Mouse (Mus musculus): Measurements from ENCODE around the gene Nfatc2. TPM values are rescaled to one million over a fixed set of nuclear protein-coding genes. Genes with fewer than 3 reads are reported as not detected.
A peak's percentile ranks its signal among the peaks of the same experiment; 100 is the strongest.

The Nfatc2 gene
- polyA plus RNA-seq, 1 experiment: 13.3 TPM

DNA sequence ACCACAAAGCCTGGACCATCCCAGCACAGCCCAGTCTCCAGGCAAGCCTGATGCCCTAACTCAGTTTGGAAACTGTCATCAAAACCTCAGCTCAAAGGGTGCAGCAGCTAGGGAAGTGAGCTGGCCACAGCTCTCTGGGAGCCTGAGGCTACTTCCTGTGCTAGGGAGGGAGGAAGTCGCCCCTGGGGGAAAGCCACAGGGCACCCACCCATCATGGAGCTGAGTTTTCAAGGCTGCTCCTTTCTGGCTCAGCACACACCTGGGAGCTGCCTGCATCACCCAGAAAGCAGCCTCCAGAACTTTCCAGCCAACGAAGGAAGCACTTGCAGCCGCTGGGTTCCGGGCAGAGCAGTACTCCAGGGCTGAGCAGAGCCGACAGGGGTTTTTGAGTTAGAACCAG lies 18.4 kb downstream of the Nfatc2 start:
- 6% methylated on average over 5 of the region's 5 CpGs for WGBS
- Histone ChIP-seq H3K36me3 (ENCODE audit: control insufficient read depth, insufficient read depth, low read length) (no peaks in the 10 kb centered on the region), H3K4me1 (replicated peaks; ENCODE audit: control insufficient read depth, insufficient read depth, low read length) (peaks cover 71% of the 10 kb centered on the region), H3K27me3 (ENCODE audit: control insufficient read depth, insufficient read depth, low read length) (no peaks in the 10 kb centered on the region), H3K4me3 (ENCODE audit: control insufficient read depth, insufficient read depth, low read length) (no peak overlapping the region), H3K27ac (ENCODE audit: control insufficient read depth, insufficient read depth, low read length) (peak overlapping the region; percentile 35; the same call in 1 of the 2 replicates)
- no peak for TF ChIP-seq POLR2A (IDR thresholded peaks at IDR 0.05; ENCODE audit: control insufficient read depth, extremely low read depth, insufficient read depth, low read length, poor library complexity)
- no peak for TF ChIP-seq CTCF (IDR thresholded peaks at IDR 0.05; ENCODE audit: borderline replicate concordance, control insufficient read depth, extremely low read depth, insufficient read depth, low read length, poor library complexity)
- DNase-seq: peak; percentile 49

DNA sequence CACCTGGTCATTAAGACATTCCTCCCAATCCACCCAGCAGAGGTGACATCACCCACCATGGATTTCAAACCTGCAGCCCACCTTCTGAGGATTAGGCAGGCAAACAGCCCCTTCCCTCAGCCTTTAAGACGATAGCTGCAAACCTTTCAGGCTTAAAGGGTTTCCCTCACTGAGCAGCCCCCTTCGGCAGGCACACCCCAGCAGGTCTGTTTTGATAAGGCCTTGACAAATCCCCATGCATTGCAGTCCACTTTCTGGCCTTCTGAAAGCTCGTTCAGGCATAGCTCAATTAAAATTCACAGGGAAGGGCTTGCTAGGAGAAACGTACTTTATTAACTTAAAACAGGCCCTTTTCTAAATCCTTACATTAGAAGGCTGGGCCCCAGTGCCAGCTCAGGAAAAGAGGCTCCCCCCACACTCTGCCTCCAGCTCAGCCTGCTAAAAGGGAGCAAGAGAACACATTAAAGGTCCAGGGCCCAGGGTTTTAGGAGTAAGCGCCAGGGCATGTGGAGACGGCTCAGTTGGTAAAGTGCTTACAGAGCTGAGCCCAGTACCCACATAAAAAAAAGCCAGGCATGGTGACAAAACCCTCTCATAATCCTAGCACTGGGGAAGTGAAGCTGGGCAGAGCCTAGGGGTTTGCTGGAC lies 20.1 kb downstream of the Nfatc2 start:
- 81% methylated on average over 6 of the region's 6 CpGs for WGBS
- DNase-seq: no peak
- Histone ChIP-seq H3K27me3 (ENCODE audit: control insufficient read depth, insufficient read depth, low read length) (no peaks in the 10 kb centered on the region), H3K4me3 (ENCODE audit: control insufficient read depth, insufficient read depth, low read length) (no peak overlapping the region), H3K4me1 (replicated peaks; ENCODE audit: control insufficient read depth, insufficient read depth, low read length) (peaks cover 73% of the 10 kb centered on the region), H3K27ac (ENCODE audit: control insufficient read depth, insufficient read depth, low read length) (no peak overlapping the region), H3K36me3 (ENCODE audit: control insufficient read depth, insufficient read depth, low read length) (no peaks in the 10 kb centered on the region)
- no peak for TF ChIP-seq POLR2A (IDR thresholded peaks at IDR 0.05; ENCODE audit: control insufficient read depth, extremely low read depth, insufficient read depth, low read length, poor library complexity)
- no peak for TF ChIP-seq CTCF (IDR thresholded peaks at IDR 0.05; ENCODE audit: borderline replicate concordance, control insufficient read depth, extremely low read depth, insufficient read depth, low read length, poor library complexity)

DNA sequence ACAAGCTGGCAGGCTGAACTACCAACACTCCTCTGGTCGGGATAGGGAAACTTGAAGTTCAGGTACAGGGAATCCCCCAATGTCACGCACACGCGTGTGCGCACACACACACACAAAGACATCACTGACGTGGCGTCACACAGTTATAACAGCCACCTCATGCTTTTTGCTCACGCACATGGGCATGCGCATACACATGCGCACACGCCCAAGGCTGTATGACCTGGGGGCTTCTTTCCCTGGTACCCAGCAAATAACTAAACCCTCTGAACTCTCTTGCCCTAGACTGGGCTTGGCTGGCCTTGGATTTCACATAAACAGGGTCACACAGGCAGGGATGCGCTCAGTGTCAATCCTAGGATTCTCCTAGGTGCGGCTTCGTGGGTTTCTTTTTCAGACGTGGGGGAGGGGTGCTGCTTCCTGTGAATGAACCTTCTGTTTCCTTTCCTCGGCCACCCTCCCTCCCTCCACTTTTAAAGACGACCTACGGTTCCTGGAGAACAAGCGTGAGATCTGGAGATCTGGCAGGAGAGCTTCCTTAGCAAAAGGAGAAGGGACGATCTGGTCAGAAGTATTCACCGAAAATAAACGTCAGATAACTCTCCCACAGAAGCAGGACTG lies 21.1 kb downstream of the Nfatc2 start:
- TF ChIP-seq CTCF (IDR thresholded peaks at IDR 0.05; ENCODE audit: borderline replicate concordance, control insufficient read depth, extremely low read depth, insufficient read depth, low read length, poor library complexity) (no peak), POLR2A (IDR thresholded peaks at IDR 0.05; ENCODE audit: control insufficient read depth, extremely low read depth, insufficient read depth, low read length, poor library complexity) (no peak)
- WGBS: 40% methylated on average over 22 of the region's 22 CpGs
- no peaks in the 10 kb centered on the region for H3K27me3 ChIP-seq (ENCODE audit: control insufficient read depth, insufficient read depth, low read length)
- H3K4me1 ChIP-seq (replicated peaks; ENCODE audit: control insufficient read depth, insufficient read depth, low read length): peaks cover 77% of the 10 kb centered on the region
- no peaks in the 10 kb centered on the region for H3K36me3 ChIP-seq (ENCODE audit: control insufficient read depth, insufficient read depth, low read length)
- DNase-seq: peak; percentile 36
- H3K4me3 ChIP-seq (ENCODE audit: control insufficient read depth, insufficient read depth, low read length): peak overlapping the region; percentile 30
- no peak overlapping the region for H3K27ac ChIP-seq (ENCODE audit: control insufficient read depth, insufficient read depth, low read length)

DNA sequence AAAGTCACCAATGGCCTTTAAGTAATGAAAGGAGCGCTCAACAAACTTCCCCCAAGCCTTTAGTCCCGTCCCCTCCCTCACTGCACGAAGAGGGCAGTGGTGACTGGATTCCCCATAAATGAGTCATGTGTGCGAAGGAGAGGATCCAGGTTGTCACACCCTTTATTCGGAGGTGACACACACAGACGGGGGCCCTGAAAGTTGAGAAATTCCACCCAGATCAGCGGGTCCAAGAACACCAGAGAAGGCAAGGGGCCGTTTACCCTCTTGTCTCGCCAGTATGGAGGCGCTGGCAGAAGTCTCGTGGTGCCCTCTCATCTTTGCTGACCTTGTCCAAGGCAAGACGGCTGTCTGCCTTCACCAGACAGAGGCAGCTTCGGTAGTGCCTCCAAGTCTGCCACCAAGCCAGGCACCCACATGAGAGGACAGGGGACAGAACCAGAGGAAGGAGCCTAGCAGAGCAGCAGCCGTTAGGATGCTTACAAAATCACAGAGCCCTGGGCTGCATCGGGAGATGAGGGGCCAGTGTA lies 21.8 kb downstream of the Nfatc2 start:
- no peak for TF ChIP-seq CTCF (IDR thresholded peaks at IDR 0.05; ENCODE audit: borderline replicate concordance, control insufficient read depth, extremely low read depth, insufficient read depth, low read length, poor library complexity)
- TF ChIP-seq POLR2A (IDR thresholded peaks at IDR 0.05; ENCODE audit: control insufficient read depth, extremely low read depth, insufficient read depth, low read length, poor library complexity): no peak
- WGBS: 78% methylated on average over 15 of the region's 15 CpGs
- Histone ChIP-seq H3K27me3 (ENCODE audit: control insufficient read depth, insufficient read depth, low read length) (no peaks in the 10 kb centered on the region), H3K27ac (ENCODE audit: control insufficient read depth, insufficient read depth, low read length) (no peak overlapping the region), H3K4me3 (ENCODE audit: control insufficient read depth, insufficient read depth, low read length) (no peak overlapping the region), H3K36me3 (ENCODE audit: control insufficient read depth, insufficient read depth, low read length) (no peaks in the 10 kb centered on the region), H3K4me1 (replicated peaks; ENCODE audit: control insufficient read depth, insufficient read depth, low read length) (peaks cover 81% of the 10 kb centered on the region)
- no peak for DNase-seq

DNA sequence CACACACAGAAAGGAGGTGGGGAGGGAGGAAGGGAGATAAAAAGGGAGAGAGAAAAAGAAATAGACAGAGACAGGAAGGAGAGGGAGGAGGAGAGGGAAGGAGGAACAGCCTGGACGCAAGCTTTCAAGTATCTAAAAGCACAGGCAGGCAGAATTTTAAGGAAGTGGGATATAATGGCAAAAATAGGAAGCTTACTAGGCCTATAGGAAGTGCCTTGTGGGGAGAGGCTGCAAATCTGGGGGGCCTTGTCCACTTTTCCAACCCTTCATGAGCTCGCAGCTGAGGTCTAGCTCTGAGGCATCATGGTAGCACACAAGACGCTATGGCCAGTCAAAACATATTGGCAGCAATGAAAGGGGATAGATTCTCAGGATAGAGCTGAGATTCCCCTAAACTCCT lies 22.3 kb downstream of the Nfatc2 start:
- H3K4me1 ChIP-seq (replicated peaks; ENCODE audit: control insufficient read depth, insufficient read depth, low read length): peaks cover 81% of the 10 kb centered on the region
- no peak for TF ChIP-seq CTCF (IDR thresholded peaks at IDR 0.05; ENCODE audit: borderline replicate concordance, control insufficient read depth, extremely low read depth, insufficient read depth, low read length, poor library complexity)
- no peak for TF ChIP-seq POLR2A (IDR thresholded peaks at IDR 0.05; ENCODE audit: control insufficient read depth, extremely low read depth, insufficient read depth, low read length, poor library complexity)
- whole genome bisulfite sequencing: 86% methylated on average over 3 of the region's 3 CpGs
- no peaks in the 10 kb centered on the region for H3K27me3 ChIP-seq (ENCODE audit: control insufficient read depth, insufficient read depth, low read length)
- H3K27ac ChIP-seq (ENCODE audit: control insufficient read depth, insufficient read depth, low read length): no peak overlapping the region
- no peak overlapping the region for H3K4me3 ChIP-seq (ENCODE audit: control insufficient read depth, insufficient read depth, low read length)
- no peaks in the 10 kb centered on the region for H3K36me3 ChIP-seq (ENCODE audit: control insufficient read depth, insufficient read depth, low read length)
- DNase-seq: no peak

DNA sequence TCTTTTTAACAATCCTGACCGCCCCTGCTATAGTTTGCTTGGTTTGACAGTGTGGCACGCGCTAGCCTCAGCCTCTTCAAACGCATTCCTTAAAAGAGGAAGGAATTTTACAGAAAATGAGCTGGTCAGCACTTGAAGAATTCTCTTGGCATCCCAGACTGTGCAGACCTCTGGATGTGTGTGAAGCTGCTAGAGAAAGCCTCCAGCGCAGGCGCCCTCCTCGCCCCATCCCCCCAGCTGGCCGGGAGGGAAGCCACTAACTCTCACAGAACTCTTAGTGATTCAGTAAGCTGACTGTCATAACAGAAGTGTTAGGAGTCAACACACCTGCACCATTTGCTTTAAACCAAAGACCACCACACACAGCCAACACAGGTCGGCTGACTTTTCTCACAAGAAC lies 23.3 kb downstream of the Nfatc2 start:
- H3K36me3 ChIP-seq (ENCODE audit: control insufficient read depth, insufficient read depth, low read length): no peaks in the 10 kb centered on the region
- no peak overlapping the region for H3K27ac ChIP-seq (ENCODE audit: control insufficient read depth, insufficient read depth, low read length)
- 50% methylated on average over 9 of the region's 9 CpGs for WGBS
- no peaks in the 10 kb centered on the region for H3K27me3 ChIP-seq (ENCODE audit: control insufficient read depth, insufficient read depth, low read length)
- peaks cover 71% of the 10 kb centered on the region for H3K4me1 ChIP-seq (replicated peaks; ENCODE audit: control insufficient read depth, insufficient read depth, low read length)
- H3K4me3 ChIP-seq (ENCODE audit: control insufficient read depth, insufficient read depth, low read length): no peak overlapping the region
- TF ChIP-seq POLR2A (IDR thresholded peaks at IDR 0.05; ENCODE audit: control insufficient read depth, extremely low read depth, insufficient read depth, low read length, poor library complexity) (no peak), CTCF (IDR thresholded peaks at IDR 0.05; ENCODE audit: borderline replicate concordance, control insufficient read depth, extremely low read depth, insufficient read depth, low read length, poor library complexity) (no peak)
- peak; percentile 39 for DNase-seq
